In genomic region chr1:137074787-137075186, GRCm38 (mm10) we compare ENCODE assay signal across 8 mouse cellular contexts.
A peak's percentile ranks its signal among the peaks of the same experiment; 100 is the strongest.
DNase-seq lines count a peak whose midpoint lies in the region; ATAC-seq lines count a peak whose summit lies in the region.

No protein-coding gene starts in this region.

- peak; percentile 2 for DNase-seq in kidney, adult 9 months
- DNase-seq in kidney, adult 8-10 months, result no peak
- DNase-seq in brain, adult 2 months (ENCODE audit: low read depth, low spot score), result peak; percentile 87
- DNase-seq in left cerebral cortex, postnatal 25 days (ENCODE audit: low spot score in 2 of 2), result peak; percentile 66 to 88
- peak; percentile 24 to 62 for DNase-seq in right cerebral cortex, postnatal 36 days (ENCODE audit: low spot score in 2 of 2)
- DNase-seq in gastrocnemius, adult 18-20 months (ENCODE audit: low spot score), result no peak
- DNase-seq in cerebellum, postnatal 25 days, result no peak

- peak; percentile 76 to 81 for ATAC-seq in hematopoietic stem cell, adult 5-6 weeks (replicated peaks in 1 of 2; ENCODE audit: insufficient read depth in 1 of 2, low FRiP score in 2 of 2, low TSS enrichment in 1 of 2, low read depth in 1 of 2, poor library complexity in 2 of 2, severe bottlenecking in 2 of 2)

- intact Hi-C loops in left cerebral cortex, postnatal 25 days (cut with DNase I), result no loop called here

Comparison
In these comparisons a context has a peak if more than half of its experiments do, and no peak if none do; other contexts are left out.
1. DNase-seq: peak in kidney, adult 9 months (single experiment), brain, adult 2 months (single experiment), left cerebral cortex, postnatal 25 days (2 of 2) and right cerebral cortex, postnatal 36 days (2 of 2); none in kidney, adult 8-10 months (0 of 2), gastrocnemius, adult 18-20 months (single experiment) and cerebellum, postnatal 25 days (0 of 2).